ENCODE assay signal across 23 mouse cellular contexts in genomic region chr2:33302405-33302804, GRCm38 (mm10).
A peak's percentile ranks its signal among the peaks of the same experiment; 100 is the strongest.
DNase-seq lines count a peak whose midpoint lies in the region; ATAC-seq and TF ChIP-seq lines count a peak whose summit lies in the region.
"Had no signal": no experiment of that assay in that cellular context is flagged by ENCODE, and none has a peak within 500 bp of the region (broad histone marks: within the 10 kb centered on the region; RNA-seq: fewer than 3 reads in every experiment).

No protein-coding gene starts in this region.

- H3K4me2 ChIP-seq in liver, postnatal 0 days (ENCODE audit: low read depth, low read length), result no peak overlapping the region
- no peak overlapping the region for H3K4me2 ChIP-seq in liver, embryonic 11.5 days

- no peak overlapping the region for H3K4me3 ChIP-seq in liver, postnatal 0 days (ENCODE audit: low read depth, low read length)
- H3K4me3 ChIP-seq in liver, embryonic 11.5 days (ENCODE audit: low read depth, low read length), result no peak overlapping the region
- no peak overlapping the region for H3K4me3 ChIP-seq in C2C12 (ENCODE audit: insufficient read depth, poor library complexity, severe bottlenecking)
- H3K4me3 ChIP-seq: heart, embryonic 10.5 days; left cerebral cortex, adult 2 months; midbrain, embryonic 10.5 days had no signal

- H3K9me3 ChIP-seq in liver, postnatal 0 days (ENCODE audit: low read length), result no peaks in the 10 kb centered on the region
- no peaks in the 10 kb centered on the region for H3K9me3 ChIP-seq in liver, embryonic 11.5 days (ENCODE audit: control insufficient read depth, low read length)
- H3K9me3 ChIP-seq: heart, embryonic 10.5 days; midbrain, embryonic 10.5 days had no signal

- H3K27ac ChIP-seq in liver, postnatal 0 days (ENCODE audit: low read depth), result peak overlapping the region; percentile 39; the same call in 1 of the 2 replicates
- H3K27ac ChIP-seq in liver, embryonic 11.5 days (ENCODE audit: low read depth, low read length), result no peak overlapping the region
- H3K27ac ChIP-seq: heart, embryonic 10.5 days; left cerebral cortex, adult 2 months; macrophage had no signal

- peaks cover 6% of the 10 kb centered on the region for H3K4me1 ChIP-seq in liver, postnatal 0 days (ENCODE audit: insufficient read depth)
- H3K4me1 ChIP-seq in liver, embryonic 11.5 days (replicated peaks; ENCODE audit: control insufficient read depth, insufficient read depth, low read length), result no peaks in the 10 kb centered on the region

- ATAC-seq in liver, postnatal 0 days, result no peak
- ATAC-seq in liver, embryonic 11.5 days (replicated peaks; ENCODE audit: low FRiP score), result no peak
- peak; percentile 12; the same call in 1 of the 2 replicates for ATAC-seq in megakaryocyte, adult 5-6 weeks (ENCODE audit: poor library complexity, severe bottlenecking)
- no peak for ATAC-seq in CD4-positive, CD25-positive, alpha-beta regulatory T cell, adult 4 months
- ATAC-seq: forebrain, embryonic 16.5 days; hindbrain, embryonic 16.5 days; lung, postnatal 0 days had no signal

- 63% methylated on average over 3 of the region's 3 CpGs for WGBS in liver, postnatal 0 days (ENCODE audit: insufficient replicate concordance)
- WGBS in liver, embryonic 11.5 days, result 70% methylated on average over 3 of the region's 3 CpGs

- no peak overlapping the region for H3ac ChIP-seq in C2C12 (ENCODE audit: control insufficient read depth, insufficient read length, low read depth)

- H3K79me3 ChIP-seq in C2C12 (ENCODE audit: low read depth), result no peaks in the 10 kb centered on the region

- no peaks in the 10 kb centered on the region for H3K79me2 ChIP-seq in C2C12 (ENCODE audit: control insufficient read depth, insufficient read depth)

- no peak for DNase-seq in liver, postnatal 0 days
- DNase-seq in liver, embryonic 11.5 days (ENCODE audit: low spot score), result no peak
- peak; percentile 31 for DNase-seq in brain, embryonic 14.5 days (ENCODE audit: low read depth)
- DNase-seq in cerebellum, adult 8-10 months, result no peak
- DNase-seq: adrenal gland, postnatal 25 days; cerebellum, adult 11 months; cerebellum, postnatal 14 days; embryo, embryonic 11 days; gastrocnemius, postnatal 10 days; kidney, adult 18-20 months; right cerebral cortex, postnatal 25 days; spleen, adult 18-20 months; thymus, adult 18-20 months had no signal

- no peak for TF ChIP-seq CTCF in liver, postnatal 0 days (IDR thresholded peaks at IDR 0.05; ENCODE audit: low read depth)
- no peak for TF ChIP-seq CTCF in C2C12 (IDR thresholded peaks at IDR 0.05; ENCODE audit: control insufficient read depth, insufficient read depth, insufficient read length)
- no peak for TF ChIP-seq CTCF in brain, embryonic 14.5 days (IDR thresholded peaks at IDR 0.05; ENCODE audit: borderline replicate concordance, extremely low read depth, insufficient read depth, insufficient read length)

- TF ChIP-seq EP300 in liver, postnatal 0 days (IDR thresholded peaks at IDR 0.05; ENCODE audit: low read depth), result no peak

- no peaks in the 10 kb centered on the region for H3K36me3 ChIP-seq in liver, postnatal 0 days (replicated peaks; ENCODE audit: insufficient read depth, low read length)
- H3K36me3 ChIP-seq in liver, embryonic 11.5 days (ENCODE audit: control insufficient read depth, insufficient read depth, low read length), result no peaks in the 10 kb centered on the region
- H3K36me3 ChIP-seq in C2C12 (ENCODE audit: control insufficient read depth, insufficient read depth), result no peaks in the 10 kb centered on the region
- H3K36me3 ChIP-seq: heart, embryonic 10.5 days; midbrain, embryonic 10.5 days had no signal

- no peak for TF ChIP-seq POLR2A in brain, embryonic 14.5 days (IDR thresholded peaks at IDR 0.05; ENCODE audit: borderline replicate concordance, extremely low read depth, insufficient read depth, insufficient read length, poor library complexity, severe bottlenecking)

- H3K27me3 ChIP-seq in liver, postnatal 0 days (ENCODE audit: insufficient read depth, low read length), result no peaks in the 10 kb centered on the region
- H3K27me3 ChIP-seq in liver, embryonic 11.5 days (replicated peaks; ENCODE audit: control insufficient read depth, insufficient read depth, low read length), result no peaks in the 10 kb centered on the region
- no peaks in the 10 kb centered on the region for H3K27me3 ChIP-seq in C2C12 (ENCODE audit: control insufficient read depth, insufficient read depth, insufficient read length)

- no peak overlapping the region for H3K9ac ChIP-seq in liver, postnatal 0 days (replicated peaks)
- H3K9ac ChIP-seq in liver, embryonic 11.5 days (ENCODE audit: low read depth, low read length), result no peak overlapping the region

TF ChIP-seq in C2C12, 6 proteins besides CTCF, POLR2A, EP300 and RAD21:
- TF ChIP-seq CEBPB (IDR thresholded peaks at IDR 0.05; ENCODE audit: low read depth) (no peak), MYOG (IDR thresholded peaks at IDR 0.05; ENCODE audit: control insufficient read depth, extremely low read depth, insufficient read length) (no peak), FOSL1 (IDR thresholded peaks at IDR 0.05; ENCODE audit: insufficient read depth, low read length, poor library complexity, severe bottlenecking) (no peak), USF1 (IDR thresholded peaks at IDR 0.05; ENCODE audit: low read depth) (peak; percentile 9), MYOD1 (IDR thresholded peaks at IDR 0.05; ENCODE audit: control insufficient read depth, insufficient read length, low read depth) (no peak)
